Mouse (Mus musculus) gastrocnemius, postnatal 14 days (tissue): ENCODE results near the gene Gbx1. TPM values are rescaled to one million over a fixed set of nuclear protein-coding genes. Genes with fewer than 3 reads are reported as not detected.

Source experiments
- DNase-seq: peaks from one replicate; pipeline ENCODE4 v3.0.0; 2021; ENCODE audit warnings: mixed read lengths
- intact Hi-C: fragments of 180-260 bp; cut with DNase I; formaldehyde crosslinking; loops from one replicate; pipeline ENCODE4 v1.15.1; 2025; ENCODE audit warnings: low total_unique reads
- total RNA-seq, 2 experiments: library from RNA; stranded (reverse); gene quantifications; 2 replicates each; pipeline ENCODE4 v1.2.3; 2021

The Gbx1 gene
- total RNA-seq, 2 experiments from 2014 or later: not detected

- no peak for DNase-seq
Observed at GRCm38 (mm10) chr5:24527780-24528179, 778 bp upstream of the Gbx1 start.

GRCm38 (mm10) chr5:24526190-24526888, 663 bp downstream of the Gbx1 start:
- intact Hi-C loops: loop anchor here (5.0 kb wide), 1 partner anchor 44 kb away; no protein-coding TSS in a partner anchor
- no peak for DNase-seq

More at GRCm38 (mm10) chr5:24527780-24528179, 778 bp upstream of the Gbx1 start:
- intact Hi-C loops: loop anchor here (5.0 kb wide), 1 partner anchor 45 kb away; no protein-coding TSS in a partner anchor

GRCm38 (mm10) chr5:24525360-24526189, 1.4 kb downstream of the Gbx1 start:
- no peak for DNase-seq
- intact Hi-C loops: loop anchor here (5.0 kb wide), 1 partner anchor 43 kb away; no protein-coding TSS in a partner anchor

- no peak for DNase-seq
- intact Hi-C loops: no loop called here
Observed at GRCm38 (mm10) chr5:24524522-24524921, 2.5 kb downstream of the Gbx1 start.

GRCm38 (mm10) chr5:24523806-24524205, 3.2 kb downstream of the Gbx1 start:
- intact Hi-C loops: no loop called here
- no peak for DNase-seq

GRCm38 (mm10) chr5:24521366-24521765, 5.6 kb downstream of the Gbx1 start:
- intact Hi-C loops: no loop called here
- no peak for DNase-seq

- DNase-seq: peak; percentile 62
- intact Hi-C loops: no loop called here
Observed at GRCm38 (mm10) chr5:24512271-24512670, 14.7 kb downstream of the Gbx1 start.

GRCm38 (mm10) chr5:24510635-24511034, 16.4 kb downstream of the Gbx1 start:
- intact Hi-C loops: no loop called here
- DNase-seq: peak; percentile 56

GRCm38 (mm10) chr5:24508406-24508805, 18.6 kb downstream of the Gbx1 start:
- DNase-seq: no peak
- intact Hi-C loops: no loop called here

- no peak for DNase-seq
- intact Hi-C loops: no loop called here
Observed at GRCm38 (mm10) chr5:24505513-24505912, 21.5 kb downstream of the Gbx1 start.

- DNase-seq: no peak
- intact Hi-C loops: no loop called here
Observed at GRCm38 (mm10) chr5:24502786-24503185, 24.2 kb downstream of the Gbx1 start.

- DNase-seq: no peak
- intact Hi-C loops: no loop called here
Observed at GRCm38 (mm10) chr5:24500851-24501250, 26.2 kb downstream of the Gbx1 start.

- DNase-seq: no peak
- intact Hi-C loops: no loop called here
Observed at GRCm38 (mm10) chr5:24499113-24499512, 27.9 kb downstream of the Gbx1 start.

- no peak for DNase-seq
- intact Hi-C loops: no loop called here
Observed at GRCm38 (mm10) chr5:24497526-24497925, 29.5 kb downstream of the Gbx1 start.

- intact Hi-C loops: no loop called here
- no peak for DNase-seq
Observed at GRCm38 (mm10) chr5:24496756-24497155, 30.2 kb downstream of the Gbx1 start.

GRCm38 (mm10) chr5:24495019-24495418, 32.0 kb downstream of the Gbx1 start:
- no peak for DNase-seq

GRCm38 (mm10) chr5:24492546-24493285, 34.3 kb downstream of the Gbx1 start:
- intact Hi-C loops: no loop called here
- DNase-seq: no peak

More at GRCm38 (mm10) chr5:24495019-24495418, 32.0 kb downstream of the Gbx1 start:
- intact Hi-C loops: no loop called here

GRCm38 (mm10) chr5:24490413-24490920, 36.5 kb downstream of the Gbx1 start:
- no peak for DNase-seq
- intact Hi-C loops: no loop called here

GRCm38 (mm10) chr5:24486738-24487137, 40.3 kb downstream of the Gbx1 start:
- no peak for DNase-seq
- intact Hi-C loops: no loop called here

- intact Hi-C loops: no loop called here
- peak; percentile 88 for DNase-seq
Observed at GRCm38 (mm10) chr5:24486097-24486496, 40.9 kb downstream of the Gbx1 start.
